In genomic region chr19:24194216-24194615, GRCm38 (mm10) we compare ENCODE assay signal across 12 mouse cellular contexts. TPM values are rescaled to one million over a fixed set of nuclear protein-coding genes. Genes with fewer than 3 reads are reported as not detected.
DNase-seq lines count a peak whose midpoint lies in the region; ATAC-seq and TF ChIP-seq lines count a peak whose summit lies in the region.
"Had no signal": no experiment of that assay in that cellular context is flagged by ENCODE, and none has a peak within 500 bp of the region (broad histone marks: within the 10 kb centered on the region; RNA-seq: fewer than 3 reads in every experiment).

No protein-coding gene starts in this region.

- H3K9me3 ChIP-seq in heart, embryonic 10.5 days = peaks cover 3% of the 10 kb centered on the region; the same call in 1 of the 2 replicates
- 0 out of 2 replicates have a peak, but pooled peaks cover 4% of the 10 kb centered on the region for H3K9me3 ChIP-seq in lung, embryonic 14.5 days (ENCODE audit: low read depth, low read length)
- H3K9me3 ChIP-seq: stomach, embryonic 15.5 days had no signal

- H3K4me3 ChIP-seq in heart, adult 2 months = no peak overlapping the region
- no peak overlapping the region for H3K4me3 ChIP-seq in heart, embryonic 10.5 days
- H3K4me3 ChIP-seq in lung, embryonic 14.5 days (ENCODE audit: low read depth, low read length) = no peak overlapping the region
- H3K4me3 ChIP-seq: embryonic facial prominence, embryonic 10.5 days; limb, embryonic 13.5 days; midbrain, embryonic 12.5 days; stomach, embryonic 15.5 days had no signal

- peak in 1 of 2 experiments; percentile 40 for DNase-seq in heart, adult 2 months
- no peak for DNase-seq in heart, embryonic 10.5 days (ENCODE audit: low spot score)
- no peak for DNase-seq in lung, embryonic 14.5 days
- no peak for DNase-seq in lung, adult 18-20 months
- DNase-seq in brain, embryonic 14.5 days (ENCODE audit: low read depth) = no peak
- peak; percentile 39 for DNase-seq in thymus, postnatal 14 days
- DNase-seq in frontal cortex, postnatal 25 days (ENCODE audit: low spot score in 2 of 2) = no peak
- no peak for DNase-seq in urinary bladder, postnatal 25 days (ENCODE audit: low spot score)

- over 99% methylated on average over 4 of the region's 4 CpGs for WGBS in heart, adult 2 months
- 90% methylated on average over 4 of the region's 4 CpGs for WGBS in heart, embryonic 10.5 days
- 97% methylated on average over 4 of the region's 4 CpGs for WGBS in lung, embryonic 14.5 days

- no peak overlapping the region for H3K4me2 ChIP-seq in lung, embryonic 14.5 days
- H3K4me2 ChIP-seq: limb, embryonic 13.5 days; midbrain, embryonic 12.5 days; stomach, embryonic 15.5 days had no signal

- 0 out of 2 replicates have a peak, but pooled peaks cover 2% of the 10 kb centered on the region for H3K4me1 ChIP-seq in heart, adult 2 months (ENCODE audit: control insufficient read depth, insufficient read depth, low read length)
- H3K4me1 ChIP-seq in heart, embryonic 10.5 days = no peaks in the 10 kb centered on the region
- no peaks in the 10 kb centered on the region for H3K4me1 ChIP-seq in lung, embryonic 14.5 days (ENCODE audit: insufficient read depth)
- H3K4me1 ChIP-seq: midbrain, embryonic 12.5 days; stomach, embryonic 15.5 days had no signal

- H3K36me3 ChIP-seq in heart, adult 2 months (ENCODE audit: control insufficient read depth, insufficient read depth, low read length) = 0 out of 2 replicates have a peak, but pooled peaks cover 2% of the 10 kb centered on the region
- H3K36me3 ChIP-seq in heart, embryonic 10.5 days = peaks cover 8% of the 10 kb centered on the region; the same call in 1 of the 2 replicates
- no peaks in the 10 kb centered on the region for H3K36me3 ChIP-seq in lung, embryonic 14.5 days (ENCODE audit: insufficient read depth)
- H3K36me3 ChIP-seq: embryonic facial prominence, embryonic 10.5 days; limb, embryonic 13.5 days; midbrain, embryonic 12.5 days; stomach, embryonic 15.5 days had no signal

- no peak for TF ChIP-seq EP300 in heart, adult 2 months (IDR thresholded peaks at IDR 0.05; ENCODE audit: insufficient read depth, low read depth, low read length)

- peaks cover 4% of the 10 kb centered on the region; the same call in 1 of the 2 replicates for H3K79me2 ChIP-seq in heart, adult 2 months (replicated peaks; ENCODE audit: control insufficient read depth, insufficient read depth, low read length)

- no peak overlapping the region for H3K27ac ChIP-seq in heart, adult 2 months
- H3K27ac ChIP-seq in heart, embryonic 10.5 days = no peak overlapping the region
- H3K27ac ChIP-seq in lung, embryonic 14.5 days (ENCODE audit: low read depth) = no peak overlapping the region
- H3K27ac ChIP-seq: embryonic facial prominence, embryonic 10.5 days; limb, embryonic 13.5 days; midbrain, embryonic 12.5 days; stomach, embryonic 15.5 days had no signal

- no peak for ATAC-seq in lung, embryonic 14.5 days (ENCODE audit: insufficient read depth)

- TF ChIP-seq POLR2A in heart, adult 2 months (IDR thresholded peaks at IDR 0.05; ENCODE audit: insufficient read depth, low read depth, low read length) = no peak
- TF ChIP-seq POLR2A in brain, embryonic 14.5 days (IDR thresholded peaks at IDR 0.05; ENCODE audit: borderline replicate concordance, extremely low read depth, insufficient read depth, insufficient read length, poor library complexity, severe bottlenecking) = no peak

- peak; percentile 72 for TF ChIP-seq CTCF in heart, adult 2 months (IDR thresholded peaks at IDR 0.05)
- TF ChIP-seq CTCF in lung, embryonic 14.5 days (IDR thresholded peaks at IDR 0.05; ENCODE audit: low read depth) = peak; percentile 55
- peak; percentile 26; the same call in 1 of the 2 replicates for TF ChIP-seq CTCF in brain, embryonic 14.5 days (IDR thresholded peaks at IDR 0.05; ENCODE audit: borderline replicate concordance, extremely low read depth, insufficient read depth, insufficient read length)

- H3K27me3 ChIP-seq in heart, adult 2 months (ENCODE audit: control insufficient read depth, insufficient read depth, low read length) = no peaks in the 10 kb centered on the region
- H3K27me3 ChIP-seq in heart, embryonic 10.5 days (ENCODE audit: insufficient read depth, poor library complexity, severe bottlenecking) = no peaks in the 10 kb centered on the region
- no peaks in the 10 kb centered on the region for H3K27me3 ChIP-seq in lung, embryonic 14.5 days (ENCODE audit: insufficient read depth, low read length)
- H3K27me3 ChIP-seq: limb, embryonic 13.5 days; midbrain, embryonic 12.5 days; stomach, embryonic 15.5 days had no signal

- no peak overlapping the region for H3K9ac ChIP-seq in heart, adult 2 months (ENCODE audit: low read depth, low read length)
- no peak overlapping the region for H3K9ac ChIP-seq in lung, embryonic 14.5 days
- H3K9ac ChIP-seq: limb, embryonic 13.5 days; midbrain, embryonic 12.5 days; stomach, embryonic 15.5 days had no signal

- intact Hi-C loops in heart, adult 2 months (cut with DNase I) = loop anchor here (5.0 kb wide), 1 partner anchor 42 kb away; no protein-coding TSS in a partner anchor

RNA-seq across cellular contexts. Expression of gene Tjp2, which starts 30.6 kb away (rescaled TPM):
- total RNA-seq in heart, adult 2 months (2021) = 10 to 100 TPM; 16.1 to 19.2 TPM
- 7.9 and 10.2 TPM in 2 replicates for polyA plus RNA-seq in heart, adult 2 months (2012; rRNA removed)
- 31.2 and 33.9 TPM in 2 replicates for polyA plus RNA-seq in heart, embryonic 10.5 days (2016; fragmentation: Nextera tagmentation; extraction: Ambion mirVana)
- polyA plus RNA-seq in lung, embryonic 14.5 days (2014; fragmentation: Nextera tagmentation; extraction: Ambion mirVana) = 38.5 and 40.0 TPM in 2 replicates
- 10.5 and 12.9 TPM in 2 replicates for polyA plus RNA-seq in brain, embryonic 14.5 days (2012; rRNA removed)
